8 mouse cellular contexts compared by ENCODE assay signal in the genomic region with DNA sequence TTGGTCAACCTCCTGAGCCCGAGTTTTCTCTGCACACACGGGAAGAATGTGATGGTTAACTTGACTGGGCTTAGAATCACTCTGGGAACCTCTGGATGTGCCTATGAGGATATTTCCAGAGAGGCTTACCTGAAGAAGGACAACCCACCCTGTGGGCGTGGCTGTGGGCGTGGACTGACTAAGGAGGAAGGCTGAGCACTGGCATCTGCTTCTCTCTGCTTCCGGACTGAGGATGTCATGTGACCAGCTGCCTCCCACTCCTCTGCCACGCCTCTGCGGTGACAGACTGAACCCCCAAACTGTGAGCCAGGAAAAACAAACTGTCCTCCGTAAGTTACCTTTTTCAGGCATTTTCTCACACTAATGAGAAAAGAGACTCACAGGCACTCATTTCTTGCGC. TPM values are rescaled to one million over a fixed set of nuclear protein-coding genes. Genes with fewer than 3 reads are reported as not detected.
DNase-seq lines count a peak whose midpoint lies in the region; ATAC-seq and TF ChIP-seq lines count a peak whose summit lies in the region.

No protein-coding gene starts in this region.

- peak; percentile 72 for DNase-seq in urinary bladder, postnatal 14 days (ENCODE audit: low spot score)
- DNase-seq in urinary bladder, adult 18-20 months (ENCODE audit: low spot score in 2 of 2) = no peak
- DNase-seq in kidney, adult 8-10 months = peak; percentile 81 to 87
- peak; percentile 66 for DNase-seq in lung, embryonic 14.5 days
- no peak for DNase-seq in frontal cortex, postnatal 10 days (ENCODE audit: low spot score in 2 of 2)
- DNase-seq in urinary bladder, adult 2 months (ENCODE audit: low spot score) = no peak

- H3K27me3 ChIP-seq in lung, embryonic 14.5 days (ENCODE audit: insufficient read depth, low read length) = no peaks in the 10 kb centered on the region
- no peaks in the 10 kb centered on the region for H3K27me3 ChIP-seq in stomach, embryonic 16.5 days (ENCODE audit: control insufficient read depth, insufficient read depth, low read length)

- peak overlapping the region; percentile 46 for H3K4me2 ChIP-seq in lung, embryonic 14.5 days
- peak overlapping the region; percentile 33; the same call in 1 of the 2 replicates for H3K4me2 ChIP-seq in stomach, embryonic 16.5 days (ENCODE audit: low read depth, low read length)

- no peak for TF ChIP-seq CTCF in lung, embryonic 14.5 days (IDR thresholded peaks at IDR 0.05; ENCODE audit: low read depth)

- H3K27ac ChIP-seq in lung, embryonic 14.5 days (ENCODE audit: low read depth) = no peak overlapping the region
- H3K27ac ChIP-seq in stomach, embryonic 16.5 days (ENCODE audit: low read length) = peak overlapping the region; percentile 52; the same call in 1 of the 2 replicates

- WGBS in lung, embryonic 14.5 days = 21% methylated on average over 9 of the region's 9 CpGs
- 23% methylated on average over 9 of the region's 9 CpGs for WGBS in stomach, embryonic 16.5 days

- H3K36me3 ChIP-seq in lung, embryonic 14.5 days (ENCODE audit: insufficient read depth) = no peaks in the 10 kb centered on the region
- no peaks in the 10 kb centered on the region for H3K36me3 ChIP-seq in stomach, embryonic 16.5 days (ENCODE audit: control insufficient read depth, insufficient read depth, low read length)

- H3K4me1 ChIP-seq in lung, embryonic 14.5 days (ENCODE audit: insufficient read depth) = peaks cover 4% of the 10 kb centered on the region; the same call in 1 of the 2 replicates
- H3K4me1 ChIP-seq in stomach, embryonic 16.5 days (ENCODE audit: control insufficient read depth, insufficient read depth, low read length) = peaks cover 9% of the 10 kb centered on the region

- H3K9ac ChIP-seq in lung, embryonic 14.5 days = no peak overlapping the region; the same call in 1 of the 2 replicates
- peak overlapping the region; percentile 44; the same call in 1 of the 2 replicates for H3K9ac ChIP-seq in stomach, embryonic 16.5 days (ENCODE audit: low read length)

- peak overlapping the region; percentile 14; the same call in 1 of the 2 replicates for H3K4me3 ChIP-seq in lung, embryonic 14.5 days (ENCODE audit: low read depth, low read length)
- H3K4me3 ChIP-seq in stomach, embryonic 16.5 days (replicated peaks; ENCODE audit: low read length) = peak overlapping the region; percentile 28

- H3K9me3 ChIP-seq in lung, embryonic 14.5 days (ENCODE audit: low read depth, low read length) = no peaks in the 10 kb centered on the region
- no peaks in the 10 kb centered on the region for H3K9me3 ChIP-seq in stomach, embryonic 16.5 days (replicated peaks; ENCODE audit: control insufficient read depth, low read length)

- 0 out of 2 replicates have a peak, but pooled peaks have one; percentile 17 for ATAC-seq in erythroblast, adult 5-6 weeks (replicated peaks; ENCODE audit: low FRiP score, poor library complexity, severe bottlenecking)
- ATAC-seq in lung, embryonic 14.5 days (ENCODE audit: insufficient read depth) = peak; percentile 55; the same call in 1 of the 2 replicates
- ATAC-seq in stomach, embryonic 16.5 days (ENCODE audit: insufficient read depth, low FRiP score) = peak; percentile 55; the same call in 1 of the 2 replicates

RNA-seq across cellular contexts. Expression of gene Asprv1, which starts 33.3 kb away (rescaled TPM):
- total RNA-seq in erythroblast, adult 5-6 weeks (2015; ENCODE audit: low replicate concordance) = 6.1 and 10.2 TPM in 2 replicates
- total RNA-seq in erythroblast, adult 5-6 weeks (2017; ENCODE audit: low replicate concordance) = 0.28 and 1.4 TPM in 2 replicates
- polyA plus RNA-seq in lung, embryonic 14.5 days (2014; fragmentation: Nextera tagmentation; extraction: Ambion mirVana) = 0.42 and 0.60 TPM in 2 replicates
- polyA plus RNA-seq in stomach, embryonic 16.5 days (2015; fragmentation: Nextera tagmentation; extraction: Ambion mirVana) = 360 and 682 TPM in 2 replicates
- 0.39 and 0.56 TPM in 2 replicates for polyA plus RNA-seq in urinary bladder, adult 2 months (2012; rRNA removed)

Comparison
In these comparisons a context has a peak if more than half of its experiments do, and no peak if none do; other contexts are left out.
1. DNase-seq: peak in urinary bladder, postnatal 14 days (single experiment), kidney, adult 8-10 months (2 of 2) and lung, embryonic 14.5 days (single experiment); none in urinary bladder, adult 18-20 months (0 of 2), frontal cortex, postnatal 10 days (0 of 2) and urinary bladder, adult 2 months (single experiment).
2. RNA of gene Asprv1, which starts 33.3 kb away (polyA plus RNA-seq): 360 to 682 TPM in stomach, embryonic 16.5 days; 0.42 to 0.60 TPM in lung, embryonic 14.5 days and 0.39 to 0.56 TPM in urinary bladder, adult 2 months; every median in the first group is over 100 times any median in the second.
3. Peak in every context shown above with its lines, with median percentiles within 50 percentile points of each other: ATAC-seq.